8 mouse cellular contexts compared by ENCODE assay signal in the genomic region with DNA sequence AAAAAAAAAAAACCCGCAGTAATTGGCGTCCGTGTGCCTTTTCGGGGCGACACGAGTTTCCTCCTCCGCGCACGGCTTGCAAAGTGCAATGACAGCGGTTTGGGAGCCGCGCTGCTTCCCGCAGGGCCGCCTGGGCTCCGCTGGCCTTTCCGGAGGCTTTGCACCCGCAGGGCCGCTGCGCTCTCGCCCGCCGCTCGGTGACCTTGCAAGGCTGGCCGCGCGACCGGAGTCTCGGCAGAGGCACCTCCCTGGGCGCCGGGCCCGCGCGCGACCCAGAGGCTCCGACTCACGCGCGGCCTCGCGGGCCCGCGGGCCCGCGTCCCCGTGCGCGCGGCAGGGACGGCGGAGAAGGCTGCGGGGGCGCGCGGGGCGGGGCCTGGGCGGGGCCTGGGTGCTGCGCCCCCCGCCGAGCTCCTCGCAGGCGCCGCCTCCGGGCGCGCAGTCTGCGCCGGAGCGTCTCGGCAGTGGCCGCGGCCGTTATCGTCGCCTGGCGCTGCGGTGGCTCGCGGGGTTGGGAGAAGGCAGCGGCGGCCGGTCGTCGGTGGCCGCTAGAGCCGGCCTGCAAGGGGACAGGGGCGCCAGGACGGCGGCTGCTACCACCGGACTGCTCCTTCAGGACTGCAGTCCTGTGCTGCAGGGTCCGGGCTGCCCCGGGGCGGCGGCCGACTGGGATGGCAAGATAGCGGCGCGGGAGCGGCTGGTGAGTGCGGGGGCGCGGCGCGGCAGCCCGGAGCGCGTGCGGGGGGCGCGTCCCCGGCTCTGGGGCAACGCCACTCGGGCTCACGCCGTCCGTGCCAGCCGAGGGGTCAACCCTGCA. TPM values are rescaled to one million over a fixed set of nuclear protein-coding genes. Genes with fewer than 3 reads are reported as not detected.
DNase-seq lines count a peak whose midpoint lies in the region; ATAC-seq and TF ChIP-seq lines count a peak whose summit lies in the region.

No protein-coding gene starts in this region.

- H3K4me2 ChIP-seq in hindbrain, embryonic 13.5 days, result peak overlapping the region; percentile 79

- in situ Hi-C loops in ES-E14 (cut with MboI; ENCODE audit: low sequenced_read_pairs in 2 of 2, unreplicated experiment in 2 of 2), result no loop called here

- H3K27me3 ChIP-seq in hindbrain, embryonic 13.5 days, result peaks cover 11% of the 10 kb centered on the region; the same call in 1 of the 2 replicates

- peaks cover 2% of the 10 kb centered on the region; the same call in 1 of the 2 replicates for H3K36me3 ChIP-seq in ES-E14 (ENCODE audit: control insufficient read depth, insufficient read depth, low read length, poor library complexity, severe bottlenecking)
- no peaks in the 10 kb centered on the region for H3K36me3 ChIP-seq in hindbrain, embryonic 13.5 days

- WGBS in hindbrain, embryonic 13.5 days, result under 1% methylated on average over 86 of the region's 116 CpGs

- H3K9ac ChIP-seq in ES-E14 (ENCODE audit: insufficient read depth, low read depth, low read length, poor library complexity, severe bottlenecking), result peak overlapping the region; percentile 89
- H3K9ac ChIP-seq in hindbrain, embryonic 13.5 days, result peak overlapping the region; percentile 78

- peak overlapping the region; percentile 90 to 91 for H3K4me3 ChIP-seq in ES-E14 (ENCODE audit: insufficient read depth in 1 of 2, low read depth in 1 of 2, low read length in 2 of 2, poor library complexity in 1 of 2, severe bottlenecking in 1 of 2)
- peak overlapping the region; percentile 60 for H3K4me3 ChIP-seq in hindbrain, embryonic 13.5 days

- peak; percentile 93 for ATAC-seq in hindbrain, embryonic 13.5 days (ENCODE audit: low FRiP score)

- DNase-seq in ES-E14 (ENCODE audit: low read depth, low spot score), result peak; percentile 65
- peak; percentile 89 for DNase-seq in cerebellum, adult 9-11 months
- DNase-seq in frontal cortex, postnatal 25 days (ENCODE audit: low spot score in 2 of 2), result peak; percentile 65 to 73
- peak; percentile 81 to 86 for DNase-seq in layer of hippocampus, postnatal 36 days
- peak; percentile 91 for DNase-seq in lung, postnatal 10 days
- peak; percentile 86 for DNase-seq in retina, embryonic 14.5 days (ENCODE audit: low spot score)
- peak; percentile 60 to 61 for DNase-seq in thymus, postnatal 36 days

- peak overlapping the region; percentile 65 for H3K27ac ChIP-seq in ES-E14 (ENCODE audit: insufficient read depth, low read depth, low read length, poor library complexity, severe bottlenecking)
- peak overlapping the region; percentile 87 for H3K27ac ChIP-seq in hindbrain, embryonic 13.5 days

- no peaks in the 10 kb centered on the region for H3K9me3 ChIP-seq in ES-E14 (ENCODE audit: control insufficient read depth, insufficient read depth, low read depth, low read length)
- no peaks in the 10 kb centered on the region for H3K9me3 ChIP-seq in hindbrain, embryonic 13.5 days

- peaks cover 0 to 4% of the 10 kb centered on the region in 2 experiments; a peak in 3 of 4 replicates for H3K4me1 ChIP-seq in ES-E14 (ENCODE audit: control insufficient read depth in 2 of 2, insufficient read depth in 2 of 2, low read length in 2 of 2, poor library complexity in 1 of 2)
- peaks cover 26% of the 10 kb centered on the region for H3K4me1 ChIP-seq in hindbrain, embryonic 13.5 days (replicated peaks)

TF ChIP-seq in ES-E14, 5 proteins besides CTCF, POLR2A, EP300 and RAD21:
- TF ChIP-seq ZNF384 (IDR thresholded peaks at IDR 0.05; ENCODE audit: low read depth, low read length), result no peak
- no peak for TF ChIP-seq HCFC1 (IDR thresholded peaks at IDR 0.05; ENCODE audit: borderline replicate concordance, insufficient read depth, low read length)
- TF ChIP-seq MAFK (IDR thresholded peaks at IDR 0.05; ENCODE audit: insufficient read depth, low read depth, low read length), result 0 out of 2 replicates have a peak, but pooled peaks have one; percentile 14
- TF ChIP-seq CHD2 (IDR thresholded peaks at IDR 0.05; ENCODE audit: low read depth, low read length), result no peak

RNA-seq across cellular contexts. Expression of gene Lifr, which starts 38.9 kb away (rescaled TPM):
- total RNA-seq in ES-E14 (2012; rRNA removed), result 89.3 and 99.9 TPM in 2 replicates
- polyA plus RNA-seq in hindbrain, embryonic 13.5 days (2015; fragmentation: Nextera tagmentation; extraction: Ambion mirVana), result 17.2 and 19.1 TPM in 2 replicates
- 10 to 100 TPM; 56.6 to 60.9 TPM for total RNA-seq in layer of hippocampus, postnatal 36 days (2021)

Comparison
In these comparisons a context has a peak if more than half of its experiments do, and no peak if none do; other contexts are left out.
1. Peak in every context shown above with its lines: DNase-seq, ATAC-seq, H3K4me3 ChIP-seq and H3K27ac ChIP-seq.